Mouse (Mus musculus) ES-E14 (cell line): ENCODE data around the gene Sgms1.

Experiments used
- MAFK ChIP-seq: IDR thresholded peaks from 2 replicates; pipeline ENCODE4 v1.6.1; 2014; ENCODE audit warnings: mild to moderate bottlenecking, low read depth, low read length, inconsistent platforms; ENCODE audit not compliant: insufficient read depth
- ZC3H11A ChIP-seq: IDR thresholded peaks from 2 replicates; pipeline ENCODE4 v1.6.1; 2012; ENCODE audit warnings: low read depth, mild to moderate bottlenecking, inconsistent platforms, low read length, borderline replicate concordance

DNA sequence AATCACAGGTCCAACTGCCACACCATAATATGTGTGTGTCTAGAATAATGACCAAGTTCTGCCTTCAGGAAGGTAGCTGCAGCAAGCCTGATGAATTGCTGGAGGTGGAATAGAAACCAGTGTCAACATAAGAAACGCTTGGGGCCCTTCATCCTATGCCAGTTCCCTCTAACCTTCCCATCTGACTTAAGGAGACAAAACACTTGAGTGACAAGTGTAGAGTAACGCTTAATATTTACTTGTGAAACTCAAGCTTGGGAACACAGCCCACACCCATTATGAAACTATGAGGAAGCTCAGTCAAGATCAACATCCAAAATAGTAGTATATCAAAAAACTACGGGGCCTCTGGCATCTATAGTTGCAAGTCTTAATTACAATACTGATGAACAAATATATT is 271.0 kb downstream of the Sgms1 start:
- TF ChIP-seq ZC3H11A (no peak), MAFK (no peak)
